Mouse (Mus musculus) forebrain, postnatal 0 days (tissue): ENCODE data around the gene A830018L16Rik. TPM values are rescaled to one million over a fixed set of nuclear protein-coding genes. Genes with fewer than 3 reads are reported as not detected.

Experiments used
- ATAC-seq: fragments of 200-750 bp; cut with Nextera tagmentation; 2 replicates; pipeline ENCODE4 v1.8.0; 2017; ENCODE audit warnings: mild to moderate bottlenecking, moderate library complexity
- DNase-seq: peaks from one replicate; pipeline ENCODE4 v3.0.0-alpha.2; 2015
- H3K27ac ChIP-seq: fragments of 300-500 bp; sonication (generic); 2 replicates; pipeline ENCODE4 v1.5.1; 2014; ENCODE audit warnings: low read depth, mild to moderate bottlenecking, antibody characterized with exemption, low read length, moderate library complexity, mixed read lengths
- H3K27me3 ChIP-seq: fragments of 300-500 bp; sonication (generic); 2 replicates; pipeline ENCODE4 v1.6.1; 2014; ENCODE audit warnings: mild to moderate bottlenecking, low read length, mixed read lengths; ENCODE audit not compliant: insufficient read depth
- H3K36me3 ChIP-seq: fragments of 300-500 bp; sonication (generic); 2 replicates; pipeline ENCODE4 v1.6.1; 2014; ENCODE audit warnings: mild to moderate bottlenecking, moderate library complexity; ENCODE audit not compliant: insufficient read depth
- H3K4me1 ChIP-seq: fragments of 300-500 bp; sonication (generic); 2 replicates; pipeline ENCODE4 v1.6.1; 2014; ENCODE audit warnings: antibody characterized with exemption; ENCODE audit not compliant: insufficient read depth
- H3K4me2 ChIP-seq: fragments of 300-500 bp; sonication (generic); 2 replicates; pipeline ENCODE4 v1.6.1; 2014; ENCODE audit warnings: low read depth, mild to moderate bottlenecking, moderate library complexity
- H3K4me3 ChIP-seq: fragments of 300-500 bp; sonication (generic); 2 replicates; pipeline ENCODE4 v1.5.1; 2014; ENCODE audit warnings: low read depth, low read length, mixed read lengths
- H3K9ac ChIP-seq: fragments of 300-500 bp; sonication (generic); 2 replicates; pipeline ENCODE4 v1.6.1; 2014; ENCODE audit warnings: mild to moderate bottlenecking
- H3K9me3 ChIP-seq: fragments of 300-500 bp; sonication (generic); 2 replicates; pipeline ENCODE4 v1.6.1; 2016; ENCODE audit warnings: low read length
- CTCF ChIP-seq: sonication (generic); IDR thresholded peaks from 2 replicates; pipeline ENCODE4 v1.5.1; 2016; ENCODE audit warnings: antibody characterized with exemption, control low read depth, low read depth
- WGBS: fragments of 180-500 bp; shearing (Covaris S2); extraction: QIAGEN DNeasy Blood & Tissue Kit; methylation state at CpG from one replicate; pipeline ENCODE4 v1.1.7; 2014; 5-methylcytosine and 5-hydroxymethylcytosine counted together
- polyA plus RNA-seq: library from polyadenylated mRNA; unstranded; fragments of >200 nt; fragmentation: Nextera tagmentation; extraction: Ambion mirVana; gene quantifications from 2 replicates; pipeline ENCODE4 v1.2.1, GENCODE M21; 2015
- total RNA-seq: library from RNA; depleted of rRNA; stranded (reverse); fragments of >200 nt; gene quantifications from 2 replicates; pipeline ENCODE4 v1.2.3, GENCODE M21; 2014; rRNA removed

A830018L16Rik gene
- 32.1 and 49.3 TPM in 2 replicates for total RNA-seq
- 16.6 and 18.3 TPM in 2 replicates for polyA plus RNA-seq

DNA sequence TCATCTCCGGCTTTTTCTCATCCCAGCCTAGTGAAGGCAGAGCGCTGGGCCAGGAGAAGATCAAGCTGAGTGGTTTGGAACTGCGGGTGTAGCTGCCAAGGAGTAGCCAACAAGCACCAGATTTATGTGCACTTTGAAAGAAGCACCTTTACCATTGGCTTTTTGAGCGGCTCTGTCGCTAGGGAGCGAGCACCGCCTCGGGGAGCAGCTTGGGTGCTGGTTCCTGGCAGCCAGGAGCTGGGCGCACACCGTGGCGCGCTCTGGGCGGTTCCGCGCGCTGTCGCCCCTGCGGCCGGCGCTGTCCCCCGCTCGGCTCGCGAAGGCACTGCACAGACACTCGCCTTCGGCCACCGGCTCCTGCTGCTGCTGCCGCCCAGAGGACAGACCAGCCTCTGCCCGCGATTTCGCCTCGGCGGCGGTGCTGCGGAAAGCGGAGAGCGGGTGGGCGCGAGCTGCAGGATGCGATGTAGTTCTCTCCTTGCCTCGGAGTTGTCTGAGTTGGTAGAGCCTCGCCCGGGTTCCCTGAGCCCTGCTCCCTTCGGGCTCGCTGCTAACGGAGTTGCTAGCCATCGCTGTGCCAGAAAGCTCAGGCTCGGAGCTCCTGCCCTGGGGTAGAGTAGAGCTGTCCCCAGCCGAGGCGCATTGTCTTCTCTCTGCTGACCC, at the start of gene A830018L16Rik:
Gene A830018L16Rik, plus strand, starts transcription at position 212 of the 663 bp plus-strand sequence.
- H3K27me3 ChIP-seq, result no peaks in the 10 kb centered on the region
- DNase-seq (peak; percentile 86), ATAC-seq (peak; percentile 96)
- H3K4me3 ChIP-seq, result peak within 1 kb of the TSS; percentile 63
- H3K36me3 ChIP-seq, result no peaks in the 10 kb centered on the region
- peak within 1 kb of the TSS; percentile 62 for H3K9ac ChIP-seq
- H3K9me3 ChIP-seq, result no peaks in the 10 kb centered on the region
- H3K27ac ChIP-seq, result peak within 1 kb of the TSS; percentile 75; the same call in 1 of the 2 replicates
- 0 out of 2 replicates have a peak, but pooled peaks cover 4% of the 10 kb centered on the region for H3K4me1 ChIP-seq
- H3K4me2 ChIP-seq, result peak within 1 kb of the TSS; percentile 74
- TF ChIP-seq CTCF, result peak; percentile 84
- WGBS, result under 1% methylated on average over 50 of the region's 50 CpGs

DNA sequence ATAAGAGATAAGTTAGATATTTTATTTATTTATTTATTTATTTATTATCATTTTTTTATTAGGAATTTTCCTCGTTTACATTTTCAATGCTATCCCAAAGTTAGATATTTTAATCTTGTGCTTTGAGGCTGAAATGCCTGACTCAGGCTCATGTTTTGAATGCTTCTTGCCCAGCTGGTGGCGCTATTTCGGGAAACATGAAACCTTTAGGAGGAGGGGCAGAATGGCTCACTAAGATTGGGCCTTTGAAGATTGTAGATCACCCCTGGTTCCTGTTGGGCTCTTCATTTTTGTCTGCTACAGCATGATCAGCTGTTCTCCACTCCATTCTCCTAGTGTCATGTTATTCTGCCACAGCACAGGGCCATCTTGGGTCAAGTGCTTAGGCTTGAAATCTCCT, 28.1 kb upstream of the A830018L16Rik start:
- Histone ChIP-seq H3K9me3 (no peaks in the 10 kb centered on the region), H3K36me3 (no peaks in the 10 kb centered on the region), H3K4me2 (no peak overlapping the region), H3K9ac (no peak overlapping the region), H3K27ac (no peak overlapping the region), H3K27me3 (no peaks in the 10 kb centered on the region), H3K4me1 (no peaks in the 10 kb centered on the region), H3K4me3 (no peak overlapping the region)
- DNase-seq, result no peak
- no peak for TF ChIP-seq CTCF
- ATAC-seq, result no peak
- WGBS, result 66% methylated on average over 3 of the region's 3 CpGs

DNA sequence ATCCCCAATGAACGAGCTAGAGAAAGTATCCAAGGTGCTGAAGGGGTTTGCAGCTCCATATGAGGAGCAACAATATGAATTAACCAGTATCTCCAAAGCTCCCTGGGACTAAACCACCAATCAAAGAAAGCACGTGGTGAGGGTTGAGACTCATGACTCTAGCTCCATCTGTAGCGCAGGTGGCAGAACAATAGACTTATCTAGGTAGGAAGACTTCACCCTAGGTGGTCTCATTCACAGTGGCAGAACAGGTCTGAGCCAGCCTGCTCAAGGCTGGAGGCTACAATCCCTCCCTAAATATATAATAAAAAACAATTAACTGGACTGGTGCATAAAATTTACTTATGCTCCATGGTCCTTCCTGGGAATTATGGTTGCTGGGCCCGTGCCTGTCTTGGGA, 18.5 kb upstream of the A830018L16Rik start:
- Histone ChIP-seq H3K4me2 (no peak overlapping the region), H3K36me3 (no peaks in the 10 kb centered on the region), H3K27ac (no peak overlapping the region), H3K4me1 (no peaks in the 10 kb centered on the region), H3K9me3 (no peaks in the 10 kb centered on the region), H3K27me3 (no peaks in the 10 kb centered on the region), H3K4me3 (no peak overlapping the region), H3K9ac (no peak overlapping the region)
- ATAC-seq, result no peak
- no peak for TF ChIP-seq CTCF
- no peak for DNase-seq
- WGBS, result 45% methylated on average over 4 of the region's 4 CpGs

DNA sequence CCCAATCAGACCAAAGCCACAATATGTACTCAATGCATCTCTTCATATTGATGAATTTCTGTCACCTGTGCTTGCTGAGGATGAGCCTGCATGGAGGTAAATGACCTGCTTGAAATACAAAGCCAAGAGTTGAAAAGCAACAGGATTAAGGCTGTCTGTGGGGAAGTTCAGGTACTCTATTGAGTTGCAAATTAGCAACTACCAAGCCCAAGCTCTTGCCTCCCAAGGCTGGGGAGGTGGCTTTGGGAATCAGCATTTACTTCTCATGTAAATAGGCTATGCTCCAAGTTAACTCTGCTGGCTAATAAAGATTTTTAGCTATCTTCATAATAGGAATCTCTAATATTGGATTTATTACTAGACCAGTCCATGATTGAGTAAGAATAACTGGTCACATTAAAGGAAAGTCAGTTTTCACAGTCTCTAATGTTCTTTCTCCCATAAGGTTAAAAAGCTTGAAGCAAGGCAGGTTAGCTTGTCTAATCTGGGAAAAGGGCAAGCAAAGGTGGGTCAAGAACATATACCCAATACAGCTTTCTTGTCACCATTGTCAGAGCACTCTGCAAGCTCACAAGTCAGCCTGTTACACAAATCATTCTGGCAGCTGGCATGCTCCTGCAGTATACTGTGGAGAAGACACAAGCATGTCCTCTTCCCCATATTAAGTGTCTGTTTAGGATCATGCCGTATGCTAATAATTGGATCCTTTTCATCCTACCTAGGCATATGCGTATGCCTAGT, 17.7 kb upstream of the A830018L16Rik start:
- Histone ChIP-seq H3K36me3 (no peaks in the 10 kb centered on the region), H3K27ac (no peak overlapping the region), H3K9ac (no peak overlapping the region), H3K4me3 (no peak overlapping the region), H3K27me3 (no peaks in the 10 kb centered on the region), H3K4me1 (no peaks in the 10 kb centered on the region), H3K9me3 (no peaks in the 10 kb centered on the region), H3K4me2 (no peak overlapping the region)
- WGBS, result 87% methylated on average over 2 of the region's 2 CpGs
- DNase-seq, result no peak
- no peak for ATAC-seq
- TF ChIP-seq CTCF, result no peak

DNA sequence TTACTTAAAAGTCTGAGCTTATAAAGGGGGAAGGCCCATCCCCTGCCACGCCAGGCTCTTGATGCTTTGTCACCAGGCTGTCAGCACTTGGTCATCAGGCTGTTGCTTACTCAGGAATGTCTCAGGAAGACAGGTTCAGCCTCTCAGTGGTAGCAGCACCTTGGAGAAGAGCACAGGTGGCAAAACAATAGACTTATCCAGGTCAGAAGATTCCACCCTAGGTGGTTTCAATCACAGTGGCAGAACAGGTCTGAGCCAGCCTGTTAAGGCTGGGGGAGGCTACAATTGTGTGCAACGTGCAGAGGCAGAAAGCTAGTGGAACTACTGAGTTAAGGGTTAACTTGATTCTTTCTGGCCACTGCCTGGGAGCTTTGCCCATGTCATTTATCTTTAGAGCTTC, 12.7 kb upstream of the A830018L16Rik start:
- no peaks in the 10 kb centered on the region for H3K4me1 ChIP-seq
- no peak overlapping the region for H3K27ac ChIP-seq
- 53% methylated on average over 2 of the region's 2 CpGs for WGBS
- H3K4me3 ChIP-seq, result no peak overlapping the region
- no peak for TF ChIP-seq CTCF
- no peak overlapping the region for H3K9ac ChIP-seq
- H3K27me3 ChIP-seq, result no peaks in the 10 kb centered on the region
- no peaks in the 10 kb centered on the region for H3K9me3 ChIP-seq
- DNase-seq, result no peak
- no peak for ATAC-seq
- no peak overlapping the region for H3K4me2 ChIP-seq
- H3K36me3 ChIP-seq, result no peaks in the 10 kb centered on the region

DNA sequence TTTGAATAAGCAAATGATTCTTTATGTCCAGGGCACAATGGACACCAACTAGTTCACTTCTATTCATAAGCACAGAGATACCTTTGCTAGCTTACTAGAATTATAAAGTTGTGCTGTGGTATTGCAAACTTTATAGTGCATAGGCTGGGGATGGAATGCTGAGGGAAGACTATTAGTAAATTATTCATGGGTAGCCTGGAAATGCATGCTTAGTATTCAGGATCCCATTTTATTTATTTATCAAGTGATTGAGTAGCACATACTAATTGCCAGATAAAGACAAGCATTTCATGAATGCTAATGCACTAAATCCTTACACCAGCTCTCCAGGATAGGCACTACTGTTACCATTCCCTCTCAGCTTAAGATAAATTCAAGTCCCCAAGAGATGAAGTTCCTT, 8.4 kb upstream of the A830018L16Rik start:
- Histone ChIP-seq H3K4me2 (no peak overlapping the region), H3K36me3 (no peaks in the 10 kb centered on the region), H3K4me3 (no peak overlapping the region), H3K9me3 (no peaks in the 10 kb centered on the region), H3K27ac (no peak overlapping the region), H3K4me1 (no peaks in the 10 kb centered on the region), H3K27me3 (no peaks in the 10 kb centered on the region), H3K9ac (no peak overlapping the region)
- DNase-seq (no peak), ATAC-seq (no peak)
- no peak for TF ChIP-seq CTCF

DNA sequence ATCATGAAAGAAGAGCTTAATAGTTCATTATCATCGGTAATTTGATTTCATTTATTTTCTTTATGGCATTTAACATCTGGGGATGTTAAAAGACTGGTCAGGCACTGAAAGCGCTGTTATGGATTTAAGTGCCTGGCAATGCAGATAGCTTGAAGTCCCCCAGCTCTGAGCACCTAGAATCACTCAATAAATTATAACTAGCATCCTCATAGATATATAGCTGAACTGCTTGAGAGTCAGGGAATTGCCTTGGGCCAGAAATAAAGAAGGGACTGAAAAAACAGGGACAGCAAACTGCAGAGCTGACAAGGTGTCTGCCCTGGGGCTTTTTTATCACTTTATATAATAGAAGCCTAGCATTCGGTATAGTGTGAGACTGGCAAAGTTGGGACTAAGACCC, 7.9 kb upstream of the A830018L16Rik start:
- no peak for DNase-seq
- Histone ChIP-seq H3K9me3 (no peaks in the 10 kb centered on the region), H3K27me3 (no peaks in the 10 kb centered on the region), H3K4me1 (no peaks in the 10 kb centered on the region), H3K27ac (no peak overlapping the region), H3K36me3 (no peaks in the 10 kb centered on the region), H3K4me3 (no peak overlapping the region), H3K4me2 (no peak overlapping the region), H3K9ac (no peak overlapping the region)
- 84% methylated on average over 3 of the region's 3 CpGs for WGBS
- no peak for ATAC-seq
- TF ChIP-seq CTCF, result no peak
